Mouse (Mus musculus): Measurements from ENCODE around the gene Fam214a. TPM values are rescaled to one million over a fixed set of nuclear protein-coding genes. Genes with fewer than 3 reads are reported as not detected.

Gene Fam214a
- polyA plus RNA-seq, 1 experiment = not detected

DNA sequence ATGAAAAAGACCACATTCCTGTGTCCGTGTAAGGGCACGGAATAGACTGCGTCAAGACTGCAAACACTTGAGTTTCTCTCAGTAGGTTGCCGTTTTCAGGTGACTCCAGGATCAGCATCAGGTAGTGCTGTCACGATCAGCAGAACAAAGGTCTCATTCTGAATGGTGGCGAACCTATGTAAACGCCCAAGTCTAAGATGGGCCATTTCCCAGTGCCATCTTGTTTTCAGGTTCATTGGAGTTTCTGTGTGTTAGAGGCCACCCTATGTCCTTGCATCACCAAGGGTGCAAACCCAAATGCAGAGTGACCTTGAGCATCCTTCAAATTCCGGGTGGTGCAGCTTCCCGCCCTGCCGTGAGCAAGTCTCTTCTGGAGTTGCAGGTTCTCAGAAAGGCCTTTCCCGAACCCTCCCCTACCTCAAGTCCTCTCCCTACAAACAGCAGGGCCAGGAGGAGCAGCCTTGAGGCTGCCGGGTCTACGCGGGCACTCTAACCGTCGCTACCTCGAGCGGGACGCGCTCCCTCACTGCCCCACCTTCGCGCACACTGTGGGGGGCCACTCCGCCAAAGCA lies 117.9 kb downstream of the Fam214a start, which contains the start of gene Myo5a:
Myo5a (plus strand) TSS at position 559 of the 572 bp plus-strand sequence.
- Histone ChIP-seq H3K4me3 (ENCODE audit: insufficient read depth, low read depth, low read length) (peak within 1 kb of the TSS; percentile 88), H3K4me1 (ENCODE audit: control insufficient read depth, insufficient read depth, low read length) (no peaks in the 10 kb centered on the region), H3K27ac (ENCODE audit: insufficient read depth, low read depth, low read length) (peak within 1 kb of the TSS; percentile 86)
- TF ChIP-seq POLR2A (IDR thresholded peaks at IDR 0.05; ENCODE audit: insufficient read depth, low read depth, low read length) (no peak), CTCF (IDR thresholded peaks at IDR 0.05; ENCODE audit: insufficient read depth, low read depth, low read length) (no peak)
- WGBS = 21% methylated on average over 23 of the region's 23 CpGs

GRCm38 (mm10) chr9:75071029-75071705 lies 118.5 kb downstream of the Fam214a start:
- no peak for TF ChIP-seq CTCF (IDR thresholded peaks at IDR 0.05; ENCODE audit: insufficient read depth, low read depth, low read length)
- peak; percentile 89 for TF ChIP-seq POLR2A (IDR thresholded peaks at IDR 0.05; ENCODE audit: insufficient read depth, low read depth, low read length)
- H3K27ac ChIP-seq (ENCODE audit: insufficient read depth, low read depth, low read length) = peak overlapping the region; percentile 86
- no peaks in the 10 kb centered on the region for H3K4me1 ChIP-seq (ENCODE audit: control insufficient read depth, insufficient read depth, low read length)
- 0% methylated on average over 85 of the region's 92 CpGs for WGBS
- H3K4me3 ChIP-seq (ENCODE audit: insufficient read depth, low read depth, low read length) = peak overlapping the region; percentile 88

GRCm38 (mm10) chr9:75071706-75072192 lies 119.1 kb downstream of the Fam214a start:
- Histone ChIP-seq H3K4me3 (ENCODE audit: insufficient read depth, low read depth, low read length) (peak overlapping the region; percentile 88), H3K27ac (ENCODE audit: insufficient read depth, low read depth, low read length) (peak overlapping the region; percentile 84), H3K4me1 (ENCODE audit: control insufficient read depth, insufficient read depth, low read length) (no peaks in the 10 kb centered on the region)
- TF ChIP-seq POLR2A (IDR thresholded peaks at IDR 0.05; ENCODE audit: insufficient read depth, low read depth, low read length) (no peak), CTCF (IDR thresholded peaks at IDR 0.05; ENCODE audit: insufficient read depth, low read depth, low read length) (no peak)
- WGBS = under 1% methylated on average over 29 of the region's 29 CpGs

DNA sequence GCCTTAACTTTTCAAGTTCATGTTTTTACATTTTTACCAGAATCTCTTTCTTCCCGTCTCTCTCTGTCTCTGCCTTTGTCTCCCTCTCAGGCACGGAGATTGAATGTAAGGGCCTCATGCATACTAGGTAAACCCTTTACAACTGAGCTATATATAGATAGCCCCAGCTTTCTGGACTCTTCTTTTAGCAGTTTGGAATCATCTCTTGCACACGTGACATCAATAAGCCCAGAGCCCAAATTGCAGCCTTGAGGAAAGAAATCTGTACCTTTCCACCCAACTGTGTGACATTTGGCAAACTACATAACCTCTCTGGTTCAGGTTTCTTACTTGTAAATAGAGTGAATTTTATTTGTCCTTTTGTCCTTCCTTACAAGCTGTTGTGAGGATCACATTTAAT lies 119.7 kb downstream of the Fam214a start:
- WGBS = 21% methylated on average over 3 of the region's 3 CpGs
- no peak overlapping the region for H3K27ac ChIP-seq (ENCODE audit: insufficient read depth, low read depth, low read length)
- TF ChIP-seq POLR2A (IDR thresholded peaks at IDR 0.05; ENCODE audit: insufficient read depth, low read depth, low read length) (no peak), CTCF (IDR thresholded peaks at IDR 0.05; ENCODE audit: insufficient read depth, low read depth, low read length) (no peak)

GRCm38 (mm10) chr9:75077191-75077590 lies 124.5 kb downstream of the Fam214a start:
- Histone ChIP-seq H3K4me3 (ENCODE audit: insufficient read depth, low read depth, low read length) (no peak overlapping the region), H3K27ac (ENCODE audit: insufficient read depth, low read depth, low read length) (no peak overlapping the region), H3K4me1 (ENCODE audit: control insufficient read depth, insufficient read depth, low read length) (no peaks in the 10 kb centered on the region)
- TF ChIP-seq CTCF (IDR thresholded peaks at IDR 0.05; ENCODE audit: insufficient read depth, low read depth, low read length) = no peak
- no peak for TF ChIP-seq POLR2A (IDR thresholded peaks at IDR 0.05; ENCODE audit: insufficient read depth, low read depth, low read length)

More for the DNA sequence above, 119.7 kb downstream of the Fam214a start:
- Histone ChIP-seq H3K4me3 (ENCODE audit: insufficient read depth, low read depth, low read length) (no peak overlapping the region), H3K4me1 (ENCODE audit: control insufficient read depth, insufficient read depth, low read length) (no peaks in the 10 kb centered on the region)

Other genes with a start within 250 kb of the Fam214a start
- gene Onecut1, start 91.0 kb upstream of the Fam214a start, polyA plus RNA-seq (2012; ENCODE audit: insufficient read depth, insufficient read length, low replicate concordance, missing spikeins) = not detected in 2 replicates
- gene Arpp19, start 84.7 kb downstream of the Fam214a start, polyA plus RNA-seq (2012; ENCODE audit: insufficient read depth, insufficient read length, low replicate concordance, missing spikeins) = not detected in 2 replicates
- gene Myo5a, start 118.1 kb downstream of the Fam214a start, polyA plus RNA-seq (2012; ENCODE audit: insufficient read depth, insufficient read length, low replicate concordance, missing spikeins) = 199 and 292 TPM in 2 replicates